Mouse (Mus musculus) hindlimb bud, embryonic 11.5 days (tissue): ENCODE data around the gene Gucy2e.
A peak's percentile ranks its signal among the peaks of the same experiment; 100 is the strongest.

Experiments used
- DNase-seq: peaks from one replicate; pipeline ENCODE4 v3.0.0-alpha.2; 2012; ENCODE audit warnings: low read depth, low spot score; ENCODE audit errors: extremely low spot score

Gucy2e gene

GRCm38 (mm10) chr11:69236061-69236925 lies 543 bp downstream of the Gucy2e start:
- no peak for DNase-seq

- DNase-seq = no peak
Measured at GRCm38 (mm10) chr11:69235285-69236060, 1.4 kb downstream of the Gucy2e start.

- no peak for DNase-seq
Measured at GRCm38 (mm10) chr11:69233141-69233540, 3.7 kb downstream of the Gucy2e start.

GRCm38 (mm10) chr11:69230420-69230819 lies 6.4 kb downstream of the Gucy2e start:
- no peak for DNase-seq

- DNase-seq = no peak
Measured at GRCm38 (mm10) chr11:69225715-69226114, 11.1 kb downstream of the Gucy2e start.

GRCm38 (mm10) chr11:69223101-69223500 lies 13.7 kb downstream of the Gucy2e start:
- DNase-seq = no peak

- DNase-seq = no peak
Measured at GRCm38 (mm10) chr11:69221070-69221469, 15.8 kb downstream of the Gucy2e start.

- DNase-seq = no peak
Measured at GRCm38 (mm10) chr11:69218661-69219060, 18.2 kb downstream of the Gucy2e start.

GRCm38 (mm10) chr11:69217411-69217810 lies 19.4 kb downstream of the Gucy2e start:
- DNase-seq = no peak

- no peak for DNase-seq
Measured at GRCm38 (mm10) chr11:69211431-69211830, 25.4 kb downstream of the Gucy2e start.

- DNase-seq = no peak
Measured at GRCm38 (mm10) chr11:69202469-69203230, 34.2 kb downstream of the Gucy2e start.

GRCm38 (mm10) chr11:69200231-69200630 lies 36.6 kb downstream of the Gucy2e start:
- DNase-seq = no peak

GRCm38 (mm10) chr11:69199251-69199650 lies 37.6 kb downstream of the Gucy2e start:
- DNase-seq = no peak

GRCm38 (mm10) chr11:69197743-69198142 lies 39.1 kb downstream of the Gucy2e start, which contains the start of gene Alox8:
TSS of gene Alox8 (minus strand) at chr11:69197843.
- DNase-seq = no peak

GRCm38 (mm10) chr11:69197194-69197593 lies 39.6 kb downstream of the Gucy2e start:
- no peak for DNase-seq

- DNase-seq = no peak
Measured at GRCm38 (mm10) chr11:69196766-69197165, 40.1 kb downstream of the Gucy2e start.

- DNase-seq = peak; percentile 42
Measured at GRCm38 (mm10) chr11:69192840-69193239, 44.0 kb downstream of the Gucy2e start.

GRCm38 (mm10) chr11:69185936-69186335 lies 50.9 kb downstream of the Gucy2e start:
- DNase-seq = no peak

- DNase-seq = no peak
Measured at GRCm38 (mm10) chr11:69185031-69185430, 51.8 kb downstream of the Gucy2e start.

GRCm38 (mm10) chr11:69180120-69180519 lies 56.7 kb downstream of the Gucy2e start:
- DNase-seq = no peak

- no peak for DNase-seq
Measured at GRCm38 (mm10) chr11:69179512-69179911, 57.3 kb downstream of the Gucy2e start.
